Mouse (Mus musculus) heart, postnatal 0 days (tissue): Measurements from ENCODE around the gene Csmd2.

ENCODE experiments used
- CTCF ChIP-seq: IDR thresholded peaks from 2 replicates; pipeline ENCODE4 v1.5.1; 2016; ENCODE audit warnings: antibody characterized with exemption, control low read depth, low read depth
- EP300 ChIP-seq: IDR thresholded peaks from 2 replicates; pipeline ENCODE4 v1.6.1; 2016; ENCODE audit warnings: antibody characterized with exemption, low read depth

DNA sequence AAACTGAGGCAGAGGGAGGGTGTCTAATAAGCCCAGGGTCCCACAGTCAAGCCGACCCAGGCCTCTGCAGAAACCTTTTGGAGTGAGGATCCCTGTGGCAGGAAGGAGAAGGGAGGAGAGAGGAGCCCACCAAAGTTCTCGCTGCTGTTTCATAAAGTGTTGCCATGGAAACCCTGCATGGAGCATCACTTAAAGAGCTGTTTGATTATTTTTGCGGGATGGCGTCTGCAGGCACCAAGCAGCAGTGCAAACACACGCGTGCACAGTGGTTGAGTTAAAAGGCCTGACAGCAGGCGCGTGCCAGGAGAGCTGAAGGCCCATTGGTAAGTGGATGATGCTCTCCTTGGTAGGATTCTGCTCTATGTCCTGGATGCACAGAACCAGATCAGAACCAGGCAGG, 191.3 kb downstream of the Csmd2 start:
- TF ChIP-seq CTCF, result no peak
- no peak for TF ChIP-seq EP300
